Mouse (Mus musculus) cortical plate, adult 2 months (tissue): ENCODE data around the gene Phf19. TPM values are rescaled to one million over a fixed set of nuclear protein-coding genes. Genes with fewer than 3 reads are reported as not detected.

Experiments
- H3K27ac ChIP-seq: fragments of 200-500 bp; 2 replicates; pipeline ENCODE4 v1.5.1; 2012; ENCODE audit warnings: low read length, control low read depth, inconsistent platforms; ENCODE audit not compliant: insufficient read depth
- H3K4me1 ChIP-seq: fragments of 200-500 bp; 2 replicates; pipeline ENCODE4 v1.6.1; 2011; ENCODE audit warnings: low read length; ENCODE audit not compliant: control insufficient read depth, insufficient read depth
- H3K4me3 ChIP-seq: fragments of 200-500 bp; 2 replicates; pipeline ENCODE4 v1.5.1; 2011; ENCODE audit warnings: mild to moderate bottlenecking, low read length, control low read depth; ENCODE audit not compliant: insufficient read depth
- CTCF ChIP-seq: fragments of 200-500 bp; IDR thresholded peaks from 2 replicates; pipeline ENCODE4 v1.5.1; 2011; ENCODE audit warnings: mild to moderate bottlenecking, control low read depth, low read length; ENCODE audit not compliant: insufficient read depth; ENCODE audit errors: extremely low read depth
- POLR2A ChIP-seq: fragments of 200-500 bp; IDR thresholded peaks from 2 replicates; pipeline ENCODE4 v1.6.1; 2011; ENCODE audit warnings: mild to moderate bottlenecking, low read length, control low read depth; ENCODE audit not compliant: insufficient read depth; ENCODE audit errors: extremely low read depth
- polyA plus RNA-seq: library from polyadenylated mRNA; depleted of rRNA; stranded (reverse); fragments of >200 nt; gene quantifications from 2 replicates; pipeline ENCODE4 v1.2.3, GENCODE M21; 2012

Gene Phf19
- polyA plus RNA-seq, 1 experiment, result 0.98 TPM

- Histone ChIP-seq H3K4me1 (no peaks in the 10 kb centered on the region), H3K27ac (no peak overlapping the region), H3K4me3 (no peak overlapping the region)
- TF ChIP-seq CTCF (no peak), POLR2A (no peak)
Measured at GRCm38 (mm10) chr2:34956941-34957340, 43.1 kb upstream of the Phf19 start.

GRCm38 (mm10) chr2:34954344-34954743 lies 40.5 kb upstream of the Phf19 start:
- no peak overlapping the region for H3K27ac ChIP-seq
- TF ChIP-seq CTCF (no peak), POLR2A (no peak)
- no peaks in the 10 kb centered on the region for H3K4me1 ChIP-seq
- no peak overlapping the region for H3K4me3 ChIP-seq

- Histone ChIP-seq H3K27ac (no peak overlapping the region), H3K4me3 (no peak overlapping the region), H3K4me1 (no peaks in the 10 kb centered on the region)
- TF ChIP-seq CTCF (no peak), POLR2A (no peak)
Measured at GRCm38 (mm10) chr2:34953547-34954116, 39.8 kb upstream of the Phf19 start.

- H3K4me3 ChIP-seq, result no peak overlapping the region
- no peaks in the 10 kb centered on the region for H3K4me1 ChIP-seq
- TF ChIP-seq CTCF, result no peak
- TF ChIP-seq POLR2A, result no peak
- no peak overlapping the region for H3K27ac ChIP-seq
Measured at GRCm38 (mm10) chr2:34953018-34953417, 39.2 kb upstream of the Phf19 start.

GRCm38 (mm10) chr2:34951469-34951868 lies 37.6 kb upstream of the Phf19 start:
- H3K27ac ChIP-seq, result no peak overlapping the region
- no peaks in the 10 kb centered on the region for H3K4me1 ChIP-seq
- TF ChIP-seq CTCF (no peak), POLR2A (no peak)
- no peak overlapping the region for H3K4me3 ChIP-seq

GRCm38 (mm10) chr2:34948622-34949021 lies 34.8 kb upstream of the Phf19 start:
- TF ChIP-seq CTCF, result no peak
- no peak for TF ChIP-seq POLR2A
- H3K4me1 ChIP-seq, result no peaks in the 10 kb centered on the region

GRCm38 (mm10) chr2:34946046-34946445 lies 32.2 kb upstream of the Phf19 start:
- Histone ChIP-seq H3K4me1 (no peaks in the 10 kb centered on the region), H3K4me3 (no peak overlapping the region), H3K27ac (no peak overlapping the region)
- TF ChIP-seq POLR2A (no peak), CTCF (no peak)

More at GRCm38 (mm10) chr2:34948622-34949021, 34.8 kb upstream of the Phf19 start:
- no peak overlapping the region for H3K27ac ChIP-seq
- H3K4me3 ChIP-seq, result no peak overlapping the region

GRCm38 (mm10) chr2:34945580-34945979 lies 31.8 kb upstream of the Phf19 start:
- H3K4me3 ChIP-seq, result no peak overlapping the region
- H3K27ac ChIP-seq, result no peak overlapping the region
- H3K4me1 ChIP-seq, result no peaks in the 10 kb centered on the region
- TF ChIP-seq POLR2A, result no peak
- no peak for TF ChIP-seq CTCF

GRCm38 (mm10) chr2:34944761-34945160 lies 30.9 kb upstream of the Phf19 start:
- Histone ChIP-seq H3K4me1 (no peaks in the 10 kb centered on the region), H3K27ac (no peak overlapping the region), H3K4me3 (no peak overlapping the region)
- TF ChIP-seq POLR2A (no peak), CTCF (no peak)

- no peak for TF ChIP-seq POLR2A
- no peak for TF ChIP-seq CTCF
- Histone ChIP-seq H3K4me1 (no peaks in the 10 kb centered on the region), H3K27ac (no peak overlapping the region), H3K4me3 (no peak overlapping the region)
Measured at GRCm38 (mm10) chr2:34943556-34944120, 29.8 kb upstream of the Phf19 start.
